Mouse (Mus musculus): ENCODE measurements around the gene Fez2. TPM values are rescaled to one million over a fixed set of nuclear protein-coding genes. Genes with fewer than 3 reads are reported as not detected.
A peak's percentile ranks its signal among the peaks of the same experiment; 100 is the strongest.

Fez2 gene
- polyA plus RNA-seq, 1 experiment from 2014 or later = 43.7 TPM

DNA sequence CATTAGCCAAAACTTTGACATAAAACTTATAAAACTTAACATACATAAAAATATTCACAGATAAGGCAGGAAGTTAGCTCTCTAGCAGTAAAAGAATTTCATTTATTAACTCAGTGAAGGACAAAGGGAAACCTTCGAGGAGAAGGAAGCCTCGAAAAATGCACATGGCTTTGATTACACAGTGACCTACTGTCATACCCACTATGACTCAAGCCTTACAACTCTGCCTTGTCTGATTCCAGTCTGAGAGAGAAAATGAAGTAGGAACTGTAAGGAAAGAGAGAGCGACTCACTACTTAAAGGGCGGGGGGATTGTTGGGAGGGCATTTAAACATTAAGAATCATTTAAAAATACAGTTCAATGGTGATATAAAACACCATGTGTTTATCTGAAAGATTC, 14.7 kb downstream of the Fez2 start:
- Histone ChIP-seq H3K4me1 (peaks cover 32% of the 10 kb centered on the region), H3K27ac (0 out of 2 replicates have a peak overlapping the region, but pooled peaks have one; percentile 57), H3K9me3 (no peaks in the 10 kb centered on the region), H3K36me3 (peaks cover 28% of the 10 kb centered on the region), H3K4me3 (no peak overlapping the region), H3K27me3 (ENCODE audit: insufficient read depth, poor library complexity, severe bottlenecking) (no peaks in the 10 kb centered on the region)
- DNase-seq (ENCODE audit: low spot score) = no peak
- 79% methylated on average over 4 of the region's 4 CpGs for WGBS

DNA sequence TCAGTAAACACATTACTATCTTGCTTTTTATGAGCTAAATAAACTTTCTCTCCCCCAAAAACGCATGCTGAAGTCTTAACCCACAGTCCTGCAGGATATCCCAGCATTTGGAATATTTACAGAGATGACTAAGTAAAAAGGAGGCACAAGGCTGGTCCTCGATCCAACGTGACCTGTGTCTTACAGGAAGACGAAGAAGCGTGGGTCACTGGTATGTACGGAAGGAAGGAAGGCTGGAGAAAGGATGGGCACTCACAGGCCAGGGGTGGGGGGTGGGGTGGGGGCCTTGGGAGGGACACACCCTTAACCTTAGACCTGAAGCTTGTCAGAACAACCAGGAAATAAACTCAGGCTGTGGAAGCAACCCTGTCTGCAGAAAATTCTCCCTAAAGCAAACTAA, 15.8 kb downstream of the Fez2 start:
- Histone ChIP-seq H3K36me3 (peaks cover 34% of the 10 kb centered on the region), H3K9me3 (no peaks in the 10 kb centered on the region), H3K27ac (no peak overlapping the region), H3K4me3 (no peak overlapping the region), H3K27me3 (ENCODE audit: insufficient read depth, poor library complexity, severe bottlenecking) (no peaks in the 10 kb centered on the region), H3K4me1 (peaks cover 29% of the 10 kb centered on the region)
- no peak for DNase-seq (ENCODE audit: low spot score)
- 67% methylated on average over 6 of the region's 6 CpGs for WGBS

DNA sequence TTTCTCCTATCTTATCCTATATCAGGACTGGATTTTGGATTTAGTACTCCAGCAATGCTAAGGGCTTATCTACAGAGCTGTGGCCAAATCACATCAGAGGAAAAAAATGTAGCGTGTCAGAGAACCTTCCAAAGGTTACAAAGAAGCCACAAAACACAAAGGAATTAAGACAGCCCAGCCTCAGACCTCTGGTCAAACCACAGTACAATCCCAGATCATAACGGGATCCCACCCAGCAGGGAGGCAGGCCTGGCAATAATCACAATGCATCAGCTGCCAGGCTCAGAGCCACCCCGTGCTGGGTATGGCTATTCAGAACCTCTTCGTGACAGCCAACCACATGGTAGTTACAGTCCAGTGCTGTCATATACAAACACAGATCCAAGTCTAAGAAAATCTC, 16.2 kb downstream of the Fez2 start:
- Histone ChIP-seq H3K36me3 (peaks cover 34% of the 10 kb centered on the region), H3K4me3 (no peak overlapping the region), H3K27me3 (ENCODE audit: insufficient read depth, poor library complexity, severe bottlenecking) (no peaks in the 10 kb centered on the region), H3K27ac (peak overlapping the region; percentile 36; the same call in 1 of the 2 replicates), H3K4me1 (peaks cover 29% of the 10 kb centered on the region), H3K9me3 (no peaks in the 10 kb centered on the region)
- no peak for DNase-seq (ENCODE audit: low spot score)
- 52% methylated on average over 4 of the region's 4 CpGs for WGBS

DNA sequence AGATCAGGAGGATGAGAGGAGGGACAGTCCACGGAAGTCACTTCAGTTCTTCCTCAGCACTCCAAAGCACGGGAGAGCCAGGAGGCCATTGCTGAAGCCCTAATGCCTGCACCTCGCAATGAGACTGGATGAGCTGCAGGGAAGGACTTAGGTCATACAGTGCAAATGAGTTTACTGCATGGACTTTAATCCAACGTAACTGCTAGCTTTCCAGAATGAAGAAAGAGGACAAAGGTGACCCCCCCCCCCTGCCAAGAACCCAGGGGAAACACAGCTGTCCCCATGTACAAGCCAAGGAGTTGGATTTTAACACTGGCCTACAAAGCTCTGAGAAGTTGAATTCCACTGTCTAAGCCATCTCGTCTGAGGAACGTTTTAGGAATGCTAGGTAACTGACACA, 16.6 kb downstream of the Fez2 start:
- H3K36me3 ChIP-seq = peaks cover 34% of the 10 kb centered on the region
- WGBS = 62% methylated on average over 6 of the region's 6 CpGs
- H3K9me3 ChIP-seq = no peaks in the 10 kb centered on the region
- peaks cover 29% of the 10 kb centered on the region for H3K4me1 ChIP-seq
- H3K4me3 ChIP-seq = no peak overlapping the region
- H3K27ac ChIP-seq = peak overlapping the region; percentile 36; the same call in 1 of the 2 replicates
- no peaks in the 10 kb centered on the region for H3K27me3 ChIP-seq (ENCODE audit: insufficient read depth, poor library complexity, severe bottlenecking)
- no peak for DNase-seq (ENCODE audit: low spot score)

DNA sequence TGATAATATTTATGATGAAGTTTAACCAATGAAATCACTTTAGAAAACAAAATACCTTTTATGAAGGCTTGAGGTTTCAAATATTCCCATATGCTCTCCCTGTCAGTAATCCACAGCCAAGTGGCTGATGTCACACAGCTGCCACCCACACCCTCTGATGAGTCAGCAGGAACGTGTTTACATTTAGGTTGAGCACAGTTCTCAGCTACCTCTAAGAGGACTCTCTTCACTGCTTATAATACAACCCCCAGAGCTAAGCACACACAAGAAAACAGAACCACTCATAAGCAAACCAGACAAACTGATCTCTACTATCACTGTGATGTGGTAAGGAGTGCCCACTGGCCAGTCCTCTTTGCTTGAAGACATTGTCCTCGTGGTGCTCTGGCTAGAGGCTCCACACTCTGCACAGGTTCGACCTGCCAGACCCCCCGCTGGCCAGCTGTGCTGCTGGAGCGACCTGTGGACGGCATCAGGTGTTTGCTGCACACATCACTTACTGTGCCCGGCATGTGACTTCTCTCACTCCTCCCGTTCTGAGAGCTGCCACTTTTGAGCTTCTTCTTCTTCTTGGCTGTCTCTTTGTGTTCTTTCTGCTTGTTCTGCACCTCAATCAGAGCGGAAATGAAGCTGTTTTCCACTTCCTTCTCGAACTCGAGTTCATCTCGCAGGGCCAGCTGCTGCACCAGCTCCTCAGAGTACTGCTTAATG, 17.7 kb downstream of the Fez2 start:
- 80% methylated on average over 12 of the region's 12 CpGs for WGBS
- no peaks in the 10 kb centered on the region for H3K27me3 ChIP-seq (ENCODE audit: insufficient read depth, poor library complexity, severe bottlenecking)
- H3K36me3 ChIP-seq = peaks cover 34% of the 10 kb centered on the region
- peak; percentile 82 for DNase-seq (ENCODE audit: low spot score)
- no peak overlapping the region for H3K4me3 ChIP-seq
- no peaks in the 10 kb centered on the region for H3K9me3 ChIP-seq
- peaks cover 26% of the 10 kb centered on the region for H3K4me1 ChIP-seq
- peak overlapping the region; percentile 62; the same call in 1 of the 2 replicates for H3K27ac ChIP-seq

DNA sequence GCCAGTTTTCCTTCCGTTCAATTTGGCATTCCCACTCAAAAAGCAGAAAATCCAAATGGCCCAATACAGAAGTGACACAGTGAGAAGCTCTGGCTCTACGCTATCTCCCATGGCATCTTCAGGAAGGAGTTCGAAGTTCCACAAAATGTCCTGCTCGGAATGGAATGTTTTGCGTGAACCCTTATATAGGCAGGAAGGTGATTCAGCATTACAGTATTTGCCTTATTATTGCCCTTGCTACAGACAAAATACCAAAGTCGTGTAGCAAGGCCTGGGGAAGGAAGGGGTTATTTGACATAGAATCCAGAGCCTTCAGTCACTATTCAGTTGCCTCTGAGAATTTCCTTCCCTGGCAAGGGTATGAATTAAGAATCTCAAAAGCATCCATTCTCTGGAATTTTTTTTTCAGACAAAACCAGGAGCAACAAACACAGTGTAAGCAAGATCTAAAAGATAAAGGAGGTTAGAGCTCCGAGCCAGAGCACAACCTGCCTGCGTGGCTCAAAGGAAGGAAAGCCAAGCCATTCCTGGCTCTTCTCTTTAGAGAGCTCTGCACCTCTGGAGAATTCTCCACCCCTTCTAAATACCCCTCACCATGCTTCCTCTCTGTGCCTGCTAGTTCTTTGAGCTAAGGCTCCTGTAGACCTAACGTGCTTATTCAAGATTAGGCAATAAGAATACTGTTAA, 25.4 kb downstream of the Fez2 start:
- no peak for DNase-seq (ENCODE audit: low spot score)
- Histone ChIP-seq H3K9me3 (no peaks in the 10 kb centered on the region), H3K4me3 (no peak overlapping the region), H3K27me3 (ENCODE audit: insufficient read depth, poor library complexity, severe bottlenecking) (no peaks in the 10 kb centered on the region), H3K27ac (no peak overlapping the region), H3K4me1 (peaks cover 8% of the 10 kb centered on the region), H3K36me3 (peaks cover 3% of the 10 kb centered on the region; the same call in 1 of the 2 replicates)
- WGBS = 70% methylated on average over 9 of the region's 9 CpGs

DNA sequence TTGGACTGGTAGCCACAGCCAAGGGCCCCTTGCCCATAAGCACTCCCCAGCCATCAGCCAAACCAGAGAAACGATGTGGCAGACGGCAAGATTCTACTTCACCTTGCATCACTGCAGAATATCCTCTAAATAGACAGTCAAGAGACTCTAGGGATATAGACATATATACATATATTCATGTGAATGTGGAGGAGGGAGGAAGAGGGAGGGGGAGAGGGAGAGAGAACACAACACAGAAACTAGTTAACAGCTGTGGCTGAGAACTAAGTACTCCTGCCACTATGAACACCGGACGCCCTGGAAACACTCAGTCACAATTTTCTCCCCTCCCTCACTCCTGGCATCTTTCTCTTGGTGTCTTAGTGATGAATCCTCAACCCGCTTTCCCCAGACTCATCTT, 28.4 kb downstream of the Fez2 start:
- H3K27ac ChIP-seq = no peak overlapping the region
- no peaks in the 10 kb centered on the region for H3K27me3 ChIP-seq (ENCODE audit: insufficient read depth, poor library complexity, severe bottlenecking)
- H3K9me3 ChIP-seq = no peaks in the 10 kb centered on the region
- H3K4me1 ChIP-seq = peaks cover 9% of the 10 kb centered on the region
- H3K36me3 ChIP-seq = peaks cover 2% of the 10 kb centered on the region; the same call in 1 of the 2 replicates
- no peak for DNase-seq (ENCODE audit: low spot score)
- WGBS = 85% methylated on average over 5 of the region's 5 CpGs
- no peak overlapping the region for H3K4me3 ChIP-seq

DNA sequence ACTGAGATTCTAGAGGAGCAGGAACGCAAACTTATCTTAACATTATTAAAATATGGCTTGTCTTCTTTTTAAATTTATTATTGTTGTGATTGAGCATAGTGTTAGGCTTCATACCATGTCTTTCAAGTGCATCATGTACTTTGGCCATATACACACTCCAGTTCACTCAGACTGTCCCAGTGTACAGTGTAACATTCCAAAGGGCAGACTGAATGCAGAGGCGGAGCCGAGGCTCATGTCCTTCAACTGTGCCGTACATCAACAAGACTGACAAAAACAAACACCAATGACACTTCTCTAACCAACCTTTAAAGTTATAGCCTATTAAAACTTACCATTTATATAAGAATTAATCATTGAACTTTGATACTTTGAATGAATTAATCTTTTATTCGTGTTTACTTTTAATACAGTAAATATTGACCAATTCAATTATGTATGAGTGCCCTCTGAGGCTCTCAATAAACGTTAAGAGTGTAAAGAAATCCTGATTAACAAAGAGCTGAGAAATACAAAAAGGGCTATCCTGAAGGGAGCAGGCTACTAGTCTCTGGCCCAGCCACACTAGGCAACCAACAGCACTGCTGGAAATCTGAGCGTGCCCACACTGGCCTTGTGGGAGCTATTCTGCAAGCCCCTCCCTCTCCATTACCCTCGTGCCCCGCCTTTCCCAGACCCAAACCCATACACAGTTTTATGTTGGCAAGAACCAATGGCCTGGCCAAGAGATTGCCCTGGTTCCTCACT, 29.7 kb downstream of the Fez2 start:
- no peak for DNase-seq (ENCODE audit: low spot score)
- Histone ChIP-seq H3K27me3 (ENCODE audit: insufficient read depth, poor library complexity, severe bottlenecking) (no peaks in the 10 kb centered on the region), H3K4me1 (peaks cover 9% of the 10 kb centered on the region), H3K36me3 (peaks cover 2% of the 10 kb centered on the region; the same call in 1 of the 2 replicates), H3K4me3 (no peak overlapping the region), H3K27ac (no peak overlapping the region), H3K9me3 (no peaks in the 10 kb centered on the region)
- 79% methylated on average over 9 of the region's 9 CpGs for WGBS

DNA sequence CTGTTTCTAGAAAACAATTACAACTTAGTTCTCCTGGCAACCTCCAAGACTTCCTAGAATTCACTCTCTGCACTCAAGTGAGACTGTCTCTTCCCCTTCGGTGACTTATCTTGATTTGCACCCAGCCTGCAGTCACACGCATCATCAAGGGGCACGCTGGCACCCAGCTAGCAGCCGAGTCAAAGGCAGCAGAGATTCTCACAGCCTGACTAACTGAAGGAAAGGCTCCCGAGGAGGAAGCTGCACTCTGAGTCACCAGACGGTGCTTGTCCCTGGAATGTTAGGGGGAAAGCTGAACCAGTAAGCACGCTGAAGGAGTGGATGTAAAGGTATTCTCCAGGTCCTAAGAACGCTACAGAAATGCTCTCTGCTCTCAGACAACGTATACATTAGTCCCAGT, 30.3 kb downstream of the Fez2 start:
- Histone ChIP-seq H3K36me3 (peaks cover 4% of the 10 kb centered on the region; the same call in 1 of the 2 replicates), H3K27ac (0 out of 2 replicates have a peak overlapping the region, but pooled peaks have one; percentile 16), H3K27me3 (ENCODE audit: insufficient read depth, poor library complexity, severe bottlenecking) (no peaks in the 10 kb centered on the region), H3K4me1 (peaks cover 7% of the 10 kb centered on the region), H3K4me3 (no peak overlapping the region), H3K9me3 (no peaks in the 10 kb centered on the region)
- no peak for DNase-seq (ENCODE audit: low spot score)
- 61% methylated on average over 9 of the region's 9 CpGs for WGBS

DNA sequence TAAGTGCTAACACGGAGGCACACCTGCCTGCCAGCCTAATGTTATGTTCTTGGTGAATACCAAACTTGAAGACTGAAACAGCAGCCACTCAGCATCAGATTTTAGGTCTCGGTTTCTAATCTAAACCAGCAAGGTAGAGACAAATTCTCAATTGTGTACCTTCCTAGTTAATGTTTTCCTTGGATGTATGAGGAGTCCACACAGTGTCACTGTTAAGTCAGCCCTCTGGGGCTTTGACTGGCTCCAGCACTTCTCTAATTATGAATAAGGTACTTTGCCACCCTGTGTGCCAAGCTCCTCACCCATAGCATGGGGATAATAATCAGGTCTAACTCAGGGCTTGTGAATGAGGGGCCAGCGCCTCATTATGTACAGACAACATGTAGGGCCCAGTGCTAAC, 35.6 kb downstream of the Fez2 start:
- Histone ChIP-seq H3K9me3 (no peaks in the 10 kb centered on the region), H3K4me1 (no peaks in the 10 kb centered on the region), H3K36me3 (peaks cover 27% of the 10 kb centered on the region), H3K27me3 (ENCODE audit: insufficient read depth, poor library complexity, severe bottlenecking) (no peaks in the 10 kb centered on the region), H3K4me3 (no peak overlapping the region), H3K27ac (no peak overlapping the region)
- WGBS = 84% methylated on average over 3 of the region's 3 CpGs
- no peak for DNase-seq (ENCODE audit: low spot score)

DNA sequence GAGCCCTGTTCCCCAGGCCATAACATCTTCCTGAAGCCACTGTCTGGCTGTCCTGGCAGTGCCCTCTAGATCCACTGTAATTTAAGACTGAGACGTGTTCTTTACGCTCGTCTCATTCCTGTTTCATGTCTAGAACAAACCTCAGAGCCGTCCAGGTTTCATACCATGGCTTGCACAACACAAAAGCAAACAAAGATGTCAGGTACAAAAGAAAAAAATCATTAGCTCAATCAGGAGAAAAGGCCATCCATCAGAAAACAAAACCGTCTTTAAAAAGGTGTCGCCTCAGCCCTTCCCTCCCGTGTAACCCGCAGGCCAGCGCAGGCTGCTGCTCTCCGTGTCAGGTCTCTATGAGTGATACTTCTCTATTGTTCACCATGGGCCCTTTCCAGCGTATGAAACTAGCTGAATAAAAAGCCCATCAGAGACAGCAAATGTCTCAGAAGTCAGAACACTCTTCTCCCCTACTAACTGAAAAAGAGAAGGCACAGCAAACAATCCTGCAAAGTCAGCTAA, 38.2 kb downstream of the Fez2 start:
- 84% methylated on average over 11 of the region's 11 CpGs for WGBS

DNA sequence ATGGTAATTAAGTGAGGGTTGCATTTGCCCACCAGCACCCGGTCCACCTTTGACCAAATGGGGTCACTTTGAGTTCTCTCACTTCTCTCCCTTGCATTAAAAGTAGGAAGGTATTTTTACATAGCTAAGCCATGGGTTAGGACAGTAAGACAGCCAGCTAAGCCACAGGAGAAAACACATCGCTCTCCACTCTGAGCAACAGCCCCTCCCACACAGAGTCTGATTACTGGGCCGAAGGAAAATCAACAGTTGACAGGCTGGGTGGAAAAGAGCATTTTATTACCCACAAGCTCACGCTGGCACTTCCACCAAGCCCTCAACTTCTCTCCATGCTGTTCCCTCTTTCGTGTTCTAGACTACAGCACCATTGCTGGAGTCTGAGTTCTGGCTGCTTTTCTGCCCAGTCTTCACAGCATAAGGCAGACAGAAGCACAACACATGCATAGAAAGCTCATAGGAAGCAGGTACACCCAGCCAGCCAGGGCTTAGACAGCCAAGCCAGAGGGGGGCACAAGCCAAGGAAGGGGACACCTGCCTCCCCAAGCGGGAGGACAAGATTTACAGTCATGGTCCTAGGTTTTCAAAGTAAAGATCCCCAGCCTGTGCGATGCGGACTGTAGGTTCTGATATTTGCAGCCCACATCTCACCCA, 38.7 kb downstream of the Fez2 start:
- Histone ChIP-seq H3K27ac (no peak overlapping the region), H3K9me3 (no peaks in the 10 kb centered on the region), H3K4me3 (no peak overlapping the region), H3K27me3 (ENCODE audit: insufficient read depth, poor library complexity, severe bottlenecking) (no peaks in the 10 kb centered on the region), H3K4me1 (peaks cover 3% of the 10 kb centered on the region; the same call in 1 of the 2 replicates), H3K36me3 (peaks cover 29% of the 10 kb centered on the region)
- DNase-seq (ENCODE audit: low spot score) = peak; percentile 58
- WGBS = 87% methylated on average over 8 of the region's 8 CpGs

More for the DNA sequence above, 38.2 kb downstream of the Fez2 start:
- Histone ChIP-seq H3K36me3 (peaks cover 29% of the 10 kb centered on the region), H3K9me3 (no peaks in the 10 kb centered on the region), H3K27ac (no peak overlapping the region), H3K4me3 (no peak overlapping the region), H3K4me1 (peaks cover 3% of the 10 kb centered on the region; the same call in 1 of the 2 replicates), H3K27me3 (ENCODE audit: insufficient read depth, poor library complexity, severe bottlenecking) (no peaks in the 10 kb centered on the region)
- peak; percentile 53 for DNase-seq (ENCODE audit: low spot score)
